Mouse (Mus musculus) layer of hippocampus, postnatal 36 days (tissue): ENCODE results near the gene Ube3b. TPM values are rescaled to one million over a fixed set of nuclear protein-coding genes. Genes with fewer than 3 reads are reported as not detected.

Source experiments
- DNase-seq, 2 experiments: peaks; one replicate each; pipeline ENCODE4 v3.0.0; 2022
- total RNA-seq, 2 experiments: library from RNA; stranded (reverse); gene quantifications; 2 replicates each; pipeline ENCODE4 v1.2.3; 2021

The Ube3b gene
- total RNA-seq, result 10 to 100 TPM; 78.0 to 81.6 TPM

GRCm38 (mm10) chr5:114380209-114381012 is at the start of gene Ube3b, which contains the start of gene Kctd10:
Gene Ube3b (plus strand): TSS chr5:114380607.
Gene Kctd10 (minus strand): TSS chr5:114380508.
- DNase-seq, result peak; percentile 80 to 81

GRCm38 (mm10) chr5:114342996-114343395 is 37.4 kb upstream of the Ube3b start:
- no peak for DNase-seq

- no peak for DNase-seq
These were observed 36.8 kb upstream of the Ube3b start for GRCm38 (mm10) chr5:114343612-114344011.

- DNase-seq, result no peak
These were observed 34.9 kb upstream of the Ube3b start for GRCm38 (mm10) chr5:114345538-114345937.

DNA sequence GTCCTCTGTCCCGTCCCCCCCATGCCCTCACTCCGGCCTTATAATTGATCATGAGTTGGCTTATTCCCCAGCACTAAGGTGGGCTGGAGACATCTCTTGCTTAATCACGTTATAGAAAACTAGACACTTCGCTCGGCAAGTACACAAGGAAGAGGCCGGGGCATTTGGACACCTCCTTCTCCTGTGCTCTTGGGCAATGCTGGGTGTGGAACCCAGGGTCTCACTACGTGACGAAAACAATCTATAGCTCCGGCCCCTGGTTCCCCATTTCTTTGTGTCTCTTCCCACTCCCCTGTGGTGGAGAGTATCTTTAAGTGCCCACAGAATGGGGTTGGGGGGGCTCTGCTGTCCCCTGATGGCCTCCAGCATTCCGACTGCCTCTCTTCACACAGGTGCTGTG is 33.4 kb upstream of the Ube3b start:
- no peak for DNase-seq

DNA sequence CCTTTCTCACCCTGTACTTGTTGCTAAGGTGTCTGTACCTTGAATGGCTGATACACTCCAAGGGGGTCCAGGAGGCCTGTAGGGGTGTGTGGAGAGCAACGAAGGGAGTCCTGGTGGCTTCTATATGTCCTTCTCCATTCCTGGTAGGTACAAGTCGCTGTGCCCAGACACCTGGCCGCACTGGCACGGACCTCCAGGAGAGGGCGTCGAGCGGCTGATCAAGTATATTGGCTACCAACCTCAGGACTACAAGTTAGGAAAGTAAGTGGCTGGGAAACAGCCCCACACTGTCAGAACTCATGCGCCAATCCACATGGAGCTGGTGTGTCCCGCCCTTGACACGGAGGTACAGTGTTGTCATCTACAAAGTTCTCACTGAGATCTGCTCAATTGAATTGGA is 28.9 kb upstream of the Ube3b start:
- no peak for DNase-seq

- DNase-seq, result peak; percentile 60 to 61
These were observed 24.0 kb upstream of the Ube3b start for GRCm38 (mm10) chr5:114356250-114356935.

DNA sequence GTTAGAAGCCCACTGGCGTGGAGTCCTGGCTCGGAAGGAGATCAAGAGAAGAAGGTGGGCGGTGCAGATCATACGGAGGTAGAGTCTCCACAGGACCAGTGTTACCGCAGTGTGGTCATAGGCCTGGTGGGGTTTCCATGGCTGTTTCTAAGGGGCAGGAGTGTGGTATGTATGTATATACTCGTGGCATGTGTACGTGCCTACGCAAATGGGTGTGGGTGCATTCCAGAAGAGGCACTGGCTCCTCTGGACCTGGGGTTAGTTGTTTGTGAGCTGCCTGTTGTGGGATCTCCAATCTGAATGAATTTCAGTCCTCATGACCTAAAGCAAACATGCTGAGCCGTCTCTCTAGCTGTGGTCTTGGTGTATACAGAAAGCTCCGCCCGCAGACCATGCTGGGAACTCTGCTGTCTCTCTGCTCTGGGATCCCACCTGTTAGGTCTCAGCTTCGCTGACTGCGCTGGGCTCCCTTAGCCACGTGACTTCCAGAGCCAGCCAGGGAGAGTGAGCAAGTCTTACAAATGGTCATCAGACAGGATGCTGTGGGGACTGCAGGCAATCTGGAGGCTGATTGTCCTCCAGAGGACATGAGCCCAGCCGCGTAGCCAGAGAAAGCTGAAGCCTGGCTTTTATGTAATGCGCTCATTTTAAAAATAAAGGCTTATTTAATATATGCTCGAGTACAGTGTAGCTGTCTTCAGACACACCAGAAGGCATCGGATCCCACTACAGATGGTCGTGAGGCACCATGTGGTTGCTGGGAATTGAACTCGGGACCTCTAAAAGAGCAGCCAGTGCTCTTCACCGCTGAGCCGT is 23.3 kb upstream of the Ube3b start:
- DNase-seq, result peak; percentile 50 to 62

DNA sequence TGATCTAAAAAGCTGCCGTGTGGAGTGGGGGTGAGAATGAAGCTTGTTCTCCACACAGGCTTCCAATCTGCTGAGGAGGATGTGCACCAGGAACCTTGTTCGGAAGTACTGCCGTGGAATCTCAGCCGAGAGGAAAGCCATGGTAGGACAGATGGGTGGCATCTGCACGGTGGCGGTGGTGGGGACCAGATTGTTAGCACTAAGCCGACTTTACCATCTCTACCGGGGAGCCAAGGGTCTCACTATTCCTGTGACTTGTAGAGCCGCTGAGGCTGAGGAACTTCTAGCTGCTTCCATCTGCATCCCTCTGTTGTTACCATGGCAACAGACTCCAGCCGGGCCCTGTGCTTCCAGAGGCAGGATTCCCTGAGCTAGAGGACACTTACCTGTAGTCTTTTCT is 21.6 kb upstream of the Ube3b start:
- peak; percentile 55 to 62 for DNase-seq

- DNase-seq, result no peak
These were observed 20.8 kb upstream of the Ube3b start for GRCm38 (mm10) chr5:114359586-114359985.

- DNase-seq, result no peak
These were observed 19.4 kb upstream of the Ube3b start for GRCm38 (mm10) chr5:114360968-114361367.

DNA sequence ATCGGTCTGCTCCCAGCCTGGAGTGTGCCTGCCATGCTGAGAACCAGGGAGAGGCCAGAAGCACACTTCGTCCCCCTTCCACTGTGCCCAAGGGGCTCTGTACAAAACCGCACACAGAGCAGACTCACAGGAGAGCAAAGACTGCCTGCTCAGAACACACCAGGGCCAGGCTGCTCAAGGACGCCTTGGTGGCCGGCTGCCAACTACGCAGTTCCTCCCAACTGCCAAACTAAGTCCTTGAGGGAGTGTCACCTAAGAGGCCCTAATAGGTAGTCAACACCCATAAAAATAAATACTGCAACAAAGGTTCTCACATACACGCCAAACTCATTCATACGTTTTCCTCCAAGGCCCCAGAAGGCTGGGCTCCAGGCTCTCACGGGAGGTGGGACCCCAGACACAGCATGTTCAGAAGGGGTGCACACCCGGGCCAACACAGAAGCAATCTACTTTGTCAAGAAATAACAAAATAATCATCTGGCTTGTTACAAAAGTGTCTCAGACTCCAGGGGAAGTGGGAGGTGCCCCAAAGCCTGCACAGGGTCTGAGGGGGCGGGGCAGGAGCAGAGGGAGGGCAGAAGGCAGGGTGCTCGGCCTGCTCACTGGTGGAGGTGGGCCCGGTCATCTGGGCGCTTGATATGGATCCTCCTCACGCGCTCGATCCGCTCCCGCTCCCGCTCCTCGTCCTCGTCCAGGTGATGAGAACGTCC is 15.2 kb upstream of the Ube3b start:
- DNase-seq, result no peak

- no peak for DNase-seq
These were observed 12.3 kb upstream of the Ube3b start for GRCm38 (mm10) chr5:114368121-114368520.

DNA sequence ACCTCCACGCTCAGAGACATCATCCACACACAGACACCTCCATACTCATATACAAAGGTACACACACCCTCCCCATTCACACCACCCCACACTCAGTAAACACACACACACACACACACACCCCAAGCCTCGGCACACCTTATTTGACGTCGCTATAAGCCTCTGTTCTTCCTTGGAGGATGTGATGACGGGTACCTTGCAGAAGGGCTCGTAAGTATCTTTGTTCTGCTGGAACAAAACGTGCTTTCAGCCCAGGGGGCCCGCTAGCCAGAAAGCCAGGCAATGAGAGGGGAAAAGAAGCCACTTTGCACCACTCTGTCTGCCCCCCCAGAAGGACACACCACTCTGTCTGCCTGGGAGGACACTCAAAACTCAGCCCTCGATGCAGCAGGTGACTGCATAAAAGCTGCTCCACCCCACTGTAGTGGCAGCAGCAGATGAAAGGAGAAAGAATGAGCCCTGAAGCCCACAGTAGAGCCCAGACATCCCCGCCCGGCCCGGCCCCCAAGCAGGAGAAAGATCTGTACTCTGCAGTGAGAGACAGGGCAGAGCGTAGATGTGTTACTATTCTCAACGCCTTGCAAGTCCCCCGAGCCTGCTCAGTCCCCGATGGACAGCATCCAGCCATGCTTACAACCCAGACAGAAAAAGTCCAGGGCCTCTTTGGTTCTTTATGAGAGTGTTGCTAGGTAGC is 11.5 kb upstream of the Ube3b start:
- DNase-seq, result no peak

DNA sequence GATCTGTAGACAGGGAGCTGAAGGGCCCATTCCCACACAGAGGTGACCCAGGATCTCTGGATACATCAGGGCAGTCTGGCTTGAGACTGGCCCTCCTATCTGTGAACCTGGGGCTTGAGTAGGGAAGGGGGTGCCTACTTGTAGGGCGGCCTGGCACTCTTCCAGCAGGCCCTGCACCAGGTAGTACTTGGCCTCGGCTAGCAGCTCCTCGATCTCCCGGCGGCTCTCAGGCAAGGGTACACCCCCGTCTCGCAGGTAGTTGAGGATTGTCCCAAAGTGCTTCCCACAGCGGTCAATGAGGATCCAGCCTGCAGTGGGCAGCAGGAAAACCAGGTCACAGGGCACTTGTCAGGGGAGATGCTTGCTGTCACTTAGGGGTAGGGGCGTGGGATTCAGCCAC is 10.5 kb upstream of the Ube3b start:
- no peak for DNase-seq

- peak in 1 of 2 experiments; percentile 21 for DNase-seq
These were observed 10.0 kb upstream of the Ube3b start for GRCm38 (mm10) chr5:114370371-114370776.

- DNase-seq, result no peak
These were observed 9.1 kb upstream of the Ube3b start for GRCm38 (mm10) chr5:114371331-114371730.

DNA sequence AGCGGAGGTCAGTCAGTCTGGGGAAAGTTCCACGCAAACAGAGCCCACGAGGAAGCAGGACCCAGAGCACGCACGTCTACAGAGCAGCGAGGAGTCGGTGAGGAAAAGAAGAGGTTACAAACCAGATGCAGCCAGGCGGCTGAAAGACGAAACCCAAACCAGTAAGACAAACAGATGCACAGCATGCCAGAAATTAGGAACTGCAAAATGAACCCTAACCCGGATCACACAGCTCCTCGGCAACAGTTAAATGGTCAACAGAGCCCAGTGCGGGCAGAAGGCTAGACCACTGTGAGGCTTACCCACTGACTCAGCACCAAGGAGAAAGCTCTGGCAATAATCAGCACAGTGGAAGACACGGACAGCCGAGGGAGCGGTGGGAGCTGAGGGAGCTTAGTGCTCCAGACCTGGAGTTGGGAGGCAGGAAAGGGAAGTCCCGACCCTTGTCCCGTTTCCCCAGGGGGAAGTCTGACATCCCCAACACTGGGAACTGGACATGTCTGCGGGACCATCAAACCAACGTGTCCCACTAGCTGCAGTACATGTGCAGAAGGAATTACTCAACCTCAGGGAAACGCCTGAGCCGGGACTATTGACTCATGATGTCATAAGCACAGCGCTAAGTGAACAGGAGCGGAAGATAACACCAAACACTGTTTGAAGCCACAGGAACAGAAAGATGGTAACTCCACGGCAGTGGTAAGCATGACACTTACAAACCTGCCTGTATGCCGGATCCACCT is 8.5 kb upstream of the Ube3b start:
- no peak for DNase-seq

DNA sequence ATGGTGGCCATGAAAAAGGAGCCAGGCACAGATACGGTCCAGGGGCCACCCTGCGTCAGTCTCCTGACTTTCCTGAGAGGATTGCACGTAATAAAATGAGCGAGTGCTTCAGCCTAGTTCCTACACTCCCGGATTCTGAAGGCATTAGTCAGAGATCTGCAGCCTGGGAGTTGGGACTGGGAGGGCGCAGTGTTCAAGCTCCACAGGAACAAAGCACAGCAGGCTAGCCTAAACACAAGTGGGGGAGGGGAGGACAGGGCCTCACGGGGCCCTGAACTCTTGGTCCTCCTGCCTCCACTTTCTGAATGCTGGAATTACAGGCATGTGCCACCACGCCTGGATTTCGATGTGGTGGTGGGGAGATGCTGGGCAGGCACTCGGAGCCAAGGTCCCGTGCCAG is 7.8 kb upstream of the Ube3b start:
- no peak for DNase-seq

GRCm38 (mm10) chr5:114373174-114373573 is 7.2 kb upstream of the Ube3b start:
- no peak for DNase-seq

DNA sequence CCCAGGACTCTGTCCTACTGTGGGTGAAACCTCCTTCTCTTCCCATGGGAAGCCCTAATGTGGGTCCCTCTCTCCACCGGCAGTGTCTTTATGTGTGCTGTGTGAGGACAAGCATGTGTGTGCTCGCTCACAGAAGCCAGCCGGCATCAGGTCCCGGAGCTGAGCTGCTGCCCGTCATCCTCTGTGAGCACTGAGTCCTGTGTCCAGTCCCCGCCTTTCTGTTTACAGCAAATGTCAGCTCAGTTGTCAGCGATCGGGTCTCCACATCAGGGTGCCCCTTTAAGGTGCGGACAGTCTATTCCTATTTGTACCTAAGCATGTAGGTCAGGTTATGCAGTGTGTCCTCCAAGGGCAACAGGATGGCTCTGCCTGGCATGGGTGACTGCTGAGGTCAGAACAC is 6.8 kb upstream of the Ube3b start:
- DNase-seq, result no peak
